Mouse (Mus musculus): ENCODE measurements around the gene Ppm1b.
A peak's percentile ranks its signal among the peaks of the same experiment; 100 is the strongest.

Ppm1b gene

GRCm38 (mm10) chr17:85023247-85024167, 67.0 kb downstream of the Ppm1b start:
- DNase-seq (ENCODE audit: low read depth, low spot score), result peak; percentile 63

DNA sequence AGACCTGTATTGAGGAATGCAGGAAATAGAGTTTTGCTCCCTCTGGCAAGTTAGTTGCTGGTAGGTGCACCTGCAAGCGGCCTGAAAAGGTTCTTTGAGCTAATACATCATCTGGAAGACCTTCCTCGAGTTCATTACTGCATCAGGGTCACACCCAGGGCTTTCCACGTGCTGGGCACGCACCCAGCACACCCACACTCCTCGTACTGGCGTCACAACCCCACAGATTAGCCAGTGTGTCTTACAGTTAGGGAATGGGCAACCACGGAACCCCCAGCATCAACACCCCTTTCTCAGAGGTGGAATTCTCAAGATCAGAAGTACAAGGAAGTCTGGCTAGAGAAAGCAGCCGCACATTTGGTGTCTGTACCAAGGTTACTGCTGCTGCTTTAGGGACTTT, 67.7 kb downstream of the Ppm1b start:
- no peak for DNase-seq (ENCODE audit: low read depth, low spot score)

GRCm38 (mm10) chr17:85025151-85025550, 68.6 kb downstream of the Ppm1b start:
- no peak for DNase-seq (ENCODE audit: low read depth, low spot score)

DNA sequence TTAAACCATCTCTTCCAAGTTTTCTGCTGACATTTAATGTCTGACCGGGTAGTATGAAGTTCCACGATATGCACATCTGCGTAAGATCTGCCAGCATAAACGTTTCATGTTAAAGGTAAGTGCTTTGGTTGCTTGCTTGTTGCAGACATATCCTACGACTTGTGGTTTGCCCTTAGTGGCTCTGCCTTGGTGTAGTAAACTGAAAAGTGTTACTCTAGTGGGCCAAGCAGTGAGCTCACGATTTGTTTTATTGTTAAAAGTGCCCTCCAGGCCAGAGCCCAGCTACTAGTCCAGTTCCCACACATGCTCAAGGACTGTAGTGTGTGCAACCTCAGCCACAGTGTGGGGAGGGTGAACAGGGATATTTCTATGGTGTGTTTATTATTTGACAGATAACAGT, 69.9 kb downstream of the Ppm1b start:
- DNase-seq (ENCODE audit: low read depth, low spot score), result no peak

DNA sequence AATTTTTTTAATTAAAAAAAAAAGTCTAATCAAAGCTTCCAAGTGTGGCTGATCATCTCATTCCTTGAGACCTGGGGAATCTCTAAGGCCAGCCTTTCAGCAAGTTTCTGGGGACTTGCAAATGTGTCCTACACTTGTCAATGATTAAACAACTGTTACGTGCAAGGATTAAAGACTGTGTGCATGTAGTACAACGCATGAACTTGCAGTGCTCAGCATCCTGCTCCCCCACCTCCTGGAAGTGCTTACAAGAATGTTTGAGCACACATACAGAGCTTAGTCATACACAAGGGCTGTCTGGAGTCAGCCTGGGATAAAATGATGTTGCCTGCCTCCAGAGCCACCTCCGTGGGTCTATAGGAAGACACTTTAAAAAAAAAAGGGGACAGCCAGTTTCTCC, 70.7 kb downstream of the Ppm1b start:
- DNase-seq (ENCODE audit: low read depth, low spot score), result no peak

GRCm38 (mm10) chr17:85028093-85028739, 71.7 kb downstream of the Ppm1b start, which contains the start of gene Slc3a1:
Slc3a1 (plus strand) TSS chr17:85028376.
- DNase-seq (ENCODE audit: low read depth, low spot score), result no peak

GRCm38 (mm10) chr17:85028797-85029196, 72.3 kb downstream of the Ppm1b start:
- DNase-seq (ENCODE audit: low read depth, low spot score), result no peak

GRCm38 (mm10) chr17:85030651-85031050, 74.1 kb downstream of the Ppm1b start:
- DNase-seq (ENCODE audit: low read depth, low spot score), result no peak

- no peak for DNase-seq (ENCODE audit: low read depth, low spot score)
Measured at GRCm38 (mm10) chr17:85033087-85033486, 76.5 kb downstream of the Ppm1b start.

- DNase-seq (ENCODE audit: low read depth, low spot score), result peak; percentile 35
Measured at GRCm38 (mm10) chr17:85034068-85034467, 77.5 kb downstream of the Ppm1b start.

DNA sequence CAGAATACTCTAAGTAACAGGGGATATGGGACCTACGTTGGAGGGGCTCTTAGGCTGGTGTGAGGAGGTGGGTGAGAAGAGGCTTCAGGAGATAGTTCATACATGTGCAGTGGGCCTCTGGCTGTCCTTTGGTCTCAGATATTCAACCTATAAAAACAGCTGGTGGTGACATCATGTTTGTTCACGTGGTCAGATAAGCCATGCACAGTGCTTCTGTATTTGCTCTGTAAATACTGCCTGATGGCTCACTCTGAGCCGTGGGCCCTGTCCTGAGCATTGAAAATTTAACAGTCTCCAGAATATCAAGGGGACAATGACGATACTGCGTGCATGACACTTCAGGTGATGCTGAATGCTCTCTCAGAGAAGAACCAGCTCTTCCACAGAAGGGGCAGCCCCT, 81.3 kb downstream of the Ppm1b start:
- DNase-seq (ENCODE audit: low read depth, low spot score), result no peak

DNA sequence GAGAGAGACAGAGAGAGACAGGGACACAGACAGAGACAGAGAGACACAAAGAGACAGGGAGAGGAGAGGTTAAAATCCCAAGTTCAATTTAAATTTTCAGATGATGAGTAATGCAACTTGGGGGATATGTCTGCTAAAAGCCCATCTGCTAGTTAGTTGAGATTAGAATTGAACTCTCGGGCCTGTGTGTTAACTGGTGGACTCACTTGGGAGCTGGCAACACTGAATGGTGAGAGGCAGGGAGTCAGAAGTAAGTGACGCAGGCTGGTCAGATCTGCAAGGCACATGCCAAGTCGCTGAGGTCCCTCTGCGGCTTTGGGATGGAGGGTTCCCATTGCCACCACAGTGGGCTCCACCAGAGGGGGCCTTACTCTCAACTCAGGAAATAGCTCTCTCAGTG, 81.8 kb downstream of the Ppm1b start:
- DNase-seq (ENCODE audit: low read depth, low spot score), result no peak

DNA sequence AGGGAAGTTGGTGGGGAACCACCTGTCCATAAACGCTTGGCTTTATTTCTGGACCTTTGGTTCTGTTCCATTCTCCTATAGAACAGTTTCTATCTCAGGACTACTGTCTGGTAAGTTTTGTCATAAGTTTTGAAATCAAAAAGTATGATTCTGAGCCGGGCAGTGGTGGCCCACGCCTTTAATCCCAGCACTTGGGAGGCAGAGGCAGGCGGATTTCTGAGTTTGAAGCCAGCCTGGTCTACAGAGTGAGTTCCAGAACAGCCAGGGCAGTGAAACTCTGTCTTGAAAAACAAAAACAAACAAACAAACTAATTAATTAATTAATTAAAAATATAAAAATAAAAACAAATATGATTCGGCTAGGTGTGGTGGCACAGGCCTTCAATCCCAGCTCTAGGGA, 82.2 kb downstream of the Ppm1b start:
- no peak for DNase-seq (ENCODE audit: low read depth, low spot score)

- no peak for DNase-seq (ENCODE audit: low read depth, low spot score)
Measured at GRCm38 (mm10) chr17:85040913-85041312, 84.4 kb downstream of the Ppm1b start.

- no peak for DNase-seq (ENCODE audit: low read depth, low spot score)
Measured at GRCm38 (mm10) chr17:85042419-85042818, 85.9 kb downstream of the Ppm1b start.

DNA sequence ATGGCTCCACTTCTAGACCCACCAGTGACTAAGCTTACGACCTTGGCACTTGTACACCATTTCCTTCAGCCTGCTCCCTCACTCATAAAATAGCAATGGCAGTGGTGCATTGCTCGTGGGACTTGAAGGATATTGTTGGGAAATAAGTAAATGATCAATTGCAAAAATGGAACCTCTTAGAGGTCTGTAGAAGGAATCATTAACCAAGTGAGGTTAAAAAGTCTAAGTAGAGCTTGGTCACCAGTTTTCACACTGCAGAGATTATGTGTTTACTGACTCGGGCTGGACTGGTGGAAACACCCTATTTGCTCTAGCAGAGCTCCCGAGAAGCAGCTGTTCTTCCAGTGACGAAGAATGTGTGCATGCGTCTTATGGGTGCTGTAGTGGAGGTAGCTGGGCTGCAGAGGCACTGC, 86.9 kb downstream of the Ppm1b start:
- DNase-seq (ENCODE audit: low read depth, low spot score), result no peak

DNA sequence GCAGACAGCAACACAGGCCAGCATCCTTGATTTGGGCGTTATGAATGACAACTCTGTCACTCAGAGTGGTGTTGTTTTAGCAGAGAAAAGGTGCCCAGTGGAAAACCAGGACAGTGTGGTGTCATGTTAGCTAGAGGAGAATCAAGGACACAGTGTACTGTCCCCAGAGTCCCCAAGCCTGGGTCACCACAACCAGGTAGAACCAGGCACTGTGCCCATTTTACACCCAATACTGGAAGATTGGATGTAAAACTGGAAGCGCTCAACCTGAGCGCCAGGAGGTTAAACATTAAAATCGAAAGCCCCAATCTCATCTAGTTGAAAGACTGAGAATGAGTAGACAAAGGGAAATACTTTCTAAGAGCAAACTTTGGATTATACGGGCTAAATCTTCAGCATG, 87.9 kb downstream of the Ppm1b start:
- DNase-seq (ENCODE audit: low read depth, low spot score), result no peak

DNA sequence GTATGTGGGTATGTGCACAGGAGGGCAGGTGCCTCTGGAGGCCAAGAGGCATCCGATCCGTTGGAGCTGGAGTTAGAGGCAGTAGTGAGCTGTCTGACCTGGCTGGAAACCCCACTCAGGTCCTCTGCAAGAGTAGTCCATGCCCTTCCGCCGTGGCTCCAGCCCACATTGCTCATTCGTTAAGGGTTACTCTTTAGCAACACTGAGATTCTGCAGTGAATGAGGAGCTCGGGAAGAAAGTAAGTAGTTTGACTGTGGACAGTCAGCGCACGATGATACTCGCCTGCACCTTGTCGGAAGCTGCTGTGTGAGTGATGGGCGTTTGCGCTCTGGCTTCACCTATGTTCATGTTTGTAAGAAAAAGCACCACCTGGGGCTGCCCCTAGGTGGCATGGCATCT, 88.6 kb downstream of the Ppm1b start:
- DNase-seq (ENCODE audit: low read depth, low spot score), result no peak

DNA sequence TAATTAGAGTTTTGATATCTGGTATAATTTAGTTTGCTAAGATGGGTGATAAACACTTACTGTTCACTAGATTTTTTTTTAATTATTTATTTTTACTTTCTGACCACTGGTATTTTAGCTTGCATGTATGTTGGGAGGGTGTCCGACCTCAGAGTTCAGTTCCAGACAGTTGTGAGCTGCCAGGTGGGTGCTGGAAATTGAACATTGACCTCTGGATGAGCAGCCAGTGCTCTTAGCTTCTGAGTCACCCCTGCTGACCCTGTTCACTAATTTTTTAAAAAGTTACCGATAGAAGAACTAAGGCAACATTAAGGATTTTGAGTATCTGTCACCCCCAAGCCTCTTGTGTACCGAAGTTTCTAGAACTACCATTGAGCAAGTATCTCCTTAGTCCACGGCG, 91.8 kb downstream of the Ppm1b start:
- DNase-seq (ENCODE audit: low read depth, low spot score), result no peak

GRCm38 (mm10) chr17:85058276-85058675, 101.7 kb downstream of the Ppm1b start:
- no peak for DNase-seq (ENCODE audit: low read depth, low spot score)

GRCm38 (mm10) chr17:85059136-85059535, 102.6 kb downstream of the Ppm1b start:
- DNase-seq (ENCODE audit: low read depth, low spot score), result no peak

- DNase-seq (ENCODE audit: low read depth, low spot score), result no peak
Measured at GRCm38 (mm10) chr17:85063560-85063959, 107.0 kb downstream of the Ppm1b start.

- DNase-seq (ENCODE audit: low read depth, low spot score), result no peak
Measured at GRCm38 (mm10) chr17:85067331-85067730, 110.8 kb downstream of the Ppm1b start.

Measured in telencephalon, adult 2 months (tissue).